Mouse (Mus musculus) midbrain, embryonic 12.5 days (tissue): ENCODE results near the gene Clstn1. TPM values are rescaled to one million over a fixed set of nuclear protein-coding genes. Genes with fewer than 3 reads are reported as not detected.

Source experiments
- ATAC-seq: fragments of 200-750 bp; cut with Nextera tagmentation; 2 replicates; pipeline ENCODE4 v1.8.0; 2017; ENCODE audit warnings: low read depth, moderate TSS enrichment, moderate library complexity; ENCODE audit not compliant: low FRiP score
- H3K27ac ChIP-seq: fragments of 300-500 bp; sonication (generic); replicated peaks from 2 replicates; pipeline ENCODE4 v1.5.1; 2016; ENCODE audit warnings: mild to moderate bottlenecking
- H3K27me3 ChIP-seq: fragments of 300-500 bp; sonication (generic); 2 replicates; pipeline ENCODE4 v1.6.1; 2016; ENCODE audit warnings: mild to moderate bottlenecking
- H3K36me3 ChIP-seq: fragments of 300-500 bp; sonication (generic); 2 replicates; pipeline ENCODE4 v1.6.1; 2016
- H3K4me1 ChIP-seq: fragments of 300-500 bp; sonication (generic); 2 replicates; pipeline ENCODE4 v1.6.1; 2016
- H3K4me2 ChIP-seq: fragments of 300-500 bp; sonication (generic); replicated peaks from 2 replicates; pipeline ENCODE4 v1.6.1; 2016; ENCODE audit warnings: mild to moderate bottlenecking, moderate library complexity
- H3K4me3 ChIP-seq: fragments of 300-500 bp; sonication (generic); 2 replicates; pipeline ENCODE4 v1.5.1; 2016; ENCODE audit warnings: mild to moderate bottlenecking
- H3K9ac ChIP-seq: fragments of 300-500 bp; sonication (generic); replicated peaks from 2 replicates; pipeline ENCODE4 v1.6.1; 2016; ENCODE audit warnings: mild to moderate bottlenecking, moderate library complexity
- H3K9me3 ChIP-seq: fragments of 300-500 bp; sonication (generic); 2 replicates; pipeline ENCODE4 v1.6.1; 2016; ENCODE audit warnings: mild to moderate bottlenecking
- WGBS: fragments of 180-500 bp; shearing (Covaris S2); methylation state at CpG from one replicate; pipeline ENCODE4 v1.1.7; 2016; 5-methylcytosine and 5-hydroxymethylcytosine counted together
- polyA plus RNA-seq: library from polyadenylated mRNA; unstranded; fragments of >200 nt; fragmentation: Nextera tagmentation; extraction: Ambion mirVana; gene quantifications from 2 replicates; pipeline ENCODE4 v1.2.1, GENCODE M21; 2016

Gene Clstn1
- polyA plus RNA-seq: 84.4 and 103 TPM in 2 replicates

- Histone ChIP-seq H3K36me3 (no peaks in the 10 kb centered on the region), H3K4me2 (peak within 1 kb of the TSS; percentile 94), H3K27me3 (peaks cover 39% of the 10 kb centered on the region), H3K4me3 (peak within 1 kb of the TSS; percentile 89), H3K27ac (peak within 1 kb of the TSS; percentile 81), H3K9me3 (0 out of 2 replicates have a peak, but pooled peaks cover 3% of the 10 kb centered on the region), H3K9ac (peak within 1 kb of the TSS; percentile 93), H3K4me1 (peaks cover 12% of the 10 kb centered on the region)
- ATAC-seq: peak; percentile 83
- WGBS: under 1% methylated on average over 33 of the region's 103 CpGs
These were observed at the start of gene Clstn1 for GRCm38 (mm10) chr4:149586044-149586782. Clstn1 (plus strand) TSS chr4:149586468.

- no peak for ATAC-seq
- WGBS: 88% methylated on average over 8 of the region's 8 CpGs
- no peak overlapping the region for H3K4me2 ChIP-seq
These were observed 46.8 kb upstream of the Clstn1 start for GRCm38 (mm10) chr4:149539441-149539840.

GRCm38 (mm10) chr4:149541935-149542334, 44.3 kb upstream of the Clstn1 start:
- Histone ChIP-seq H3K4me2 (no peak overlapping the region), H3K27me3 (no peaks in the 10 kb centered on the region), H3K27ac (no peak overlapping the region), H3K4me3 (no peak overlapping the region), H3K9ac (no peak overlapping the region), H3K36me3 (peaks cover 17% of the 10 kb centered on the region), H3K9me3 (no peaks in the 10 kb centered on the region), H3K4me1 (peaks cover 8% of the 10 kb centered on the region)
- no peak for ATAC-seq
- WGBS: 74% methylated on average over 5 of the region's 5 CpGs

More at GRCm38 (mm10) chr4:149539441-149539840, 46.8 kb upstream of the Clstn1 start:
- Histone ChIP-seq H3K36me3 (no peaks in the 10 kb centered on the region), H3K27me3 (no peaks in the 10 kb centered on the region), H3K9me3 (no peaks in the 10 kb centered on the region), H3K9ac (no peak overlapping the region), H3K4me3 (no peak overlapping the region), H3K4me1 (peaks cover 8% of the 10 kb centered on the region), H3K27ac (no peak overlapping the region)

- Histone ChIP-seq H3K4me3 (no peak overlapping the region), H3K4me1 (peaks cover 8% of the 10 kb centered on the region), H3K36me3 (peaks cover 18% of the 10 kb centered on the region), H3K27me3 (no peaks in the 10 kb centered on the region), H3K9ac (no peak overlapping the region), H3K27ac (no peak overlapping the region), H3K4me2 (no peak overlapping the region), H3K9me3 (no peaks in the 10 kb centered on the region)
- 77% methylated on average over 12 of the region's 12 CpGs for WGBS
- ATAC-seq: no peak
These were observed 43.8 kb upstream of the Clstn1 start for GRCm38 (mm10) chr4:149542431-149542830.

- 0 out of 2 replicates have a peak, but pooled peaks have one; percentile 19 for ATAC-seq
- Histone ChIP-seq H3K4me1 (peaks cover 8% of the 10 kb centered on the region), H3K27ac (no peak overlapping the region), H3K9me3 (no peaks in the 10 kb centered on the region), H3K4me3 (no peak overlapping the region), H3K9ac (no peak overlapping the region), H3K36me3 (peaks cover 18% of the 10 kb centered on the region), H3K27me3 (no peaks in the 10 kb centered on the region), H3K4me2 (no peak overlapping the region)
- 44% methylated on average over 10 of the region's 10 CpGs for WGBS
These were observed 43.2 kb upstream of the Clstn1 start for GRCm38 (mm10) chr4:149542927-149543553.

GRCm38 (mm10) chr4:149544892-149545291, 41.4 kb upstream of the Clstn1 start:
- Histone ChIP-seq H3K4me2 (no peak overlapping the region), H3K27me3 (no peaks in the 10 kb centered on the region), H3K27ac (no peak overlapping the region), H3K9ac (no peak overlapping the region), H3K4me3 (no peak overlapping the region), H3K4me1 (peaks cover 8% of the 10 kb centered on the region), H3K36me3 (peaks cover 18% of the 10 kb centered on the region), H3K9me3 (no peaks in the 10 kb centered on the region)
- 87% methylated on average over 8 of the region's 8 CpGs for WGBS
- no peak for ATAC-seq

GRCm38 (mm10) chr4:149546797-149547444, 39.3 kb upstream of the Clstn1 start:
- H3K4me2 ChIP-seq: no peak overlapping the region
- H3K36me3 ChIP-seq: peaks cover 18% of the 10 kb centered on the region
- no peaks in the 10 kb centered on the region for H3K27me3 ChIP-seq
- no peak overlapping the region for H3K27ac ChIP-seq
- H3K9me3 ChIP-seq: no peaks in the 10 kb centered on the region
- 78% methylated on average over 9 of the region's 9 CpGs for WGBS
- H3K4me3 ChIP-seq: no peak overlapping the region
- H3K9ac ChIP-seq: no peak overlapping the region
- no peak for ATAC-seq
- H3K4me1 ChIP-seq: peaks cover 5% of the 10 kb centered on the region

GRCm38 (mm10) chr4:149547523-149547922, 38.7 kb upstream of the Clstn1 start:
- no peak overlapping the region for H3K4me3 ChIP-seq
- 85% methylated on average over 6 of the region's 6 CpGs for WGBS
- no peak overlapping the region for H3K27ac ChIP-seq
- H3K4me2 ChIP-seq: no peak overlapping the region
- no peaks in the 10 kb centered on the region for H3K9me3 ChIP-seq
- ATAC-seq: no peak
- H3K9ac ChIP-seq: no peak overlapping the region
- H3K4me1 ChIP-seq: peaks cover 3% of the 10 kb centered on the region
- H3K36me3 ChIP-seq: peaks cover 22% of the 10 kb centered on the region
- no peaks in the 10 kb centered on the region for H3K27me3 ChIP-seq

- Histone ChIP-seq H3K27ac (no peak overlapping the region), H3K27me3 (no peaks in the 10 kb centered on the region), H3K4me3 (no peak overlapping the region), H3K9me3 (no peaks in the 10 kb centered on the region), H3K4me1 (no peaks in the 10 kb centered on the region), H3K9ac (no peak overlapping the region), H3K36me3 (peaks cover 22% of the 10 kb centered on the region), H3K4me2 (no peak overlapping the region)
- ATAC-seq: peak; percentile 74
- 66% methylated on average over 9 of the region's 9 CpGs for WGBS
These were observed 36.9 kb upstream of the Clstn1 start for GRCm38 (mm10) chr4:149549221-149549925.

- ATAC-seq: no peak
- Histone ChIP-seq H3K4me1 (no peaks in the 10 kb centered on the region), H3K9ac (no peak overlapping the region), H3K4me2 (no peak overlapping the region), H3K4me3 (no peak overlapping the region), H3K27ac (no peak overlapping the region), H3K27me3 (no peaks in the 10 kb centered on the region), H3K9me3 (no peaks in the 10 kb centered on the region), H3K36me3 (peaks cover 16% of the 10 kb centered on the region)
- 81% methylated on average over 5 of the region's 5 CpGs for WGBS
These were observed 35.4 kb upstream of the Clstn1 start for GRCm38 (mm10) chr4:149550866-149551265.

GRCm38 (mm10) chr4:149551696-149552095, 34.6 kb upstream of the Clstn1 start:
- Histone ChIP-seq H3K27me3 (no peaks in the 10 kb centered on the region), H3K9ac (no peak overlapping the region), H3K4me2 (no peak overlapping the region), H3K4me1 (no peaks in the 10 kb centered on the region), H3K9me3 (no peaks in the 10 kb centered on the region), H3K27ac (no peak overlapping the region), H3K36me3 (peaks cover 8% of the 10 kb centered on the region), H3K4me3 (no peak overlapping the region)
- 89% methylated on average over 5 of the region's 5 CpGs for WGBS
- no peak for ATAC-seq
